Mouse (Mus musculus) midbrain, embryonic 10.5 days (tissue): ENCODE measurements around the gene Adgrf3. TPM values are rescaled to one million over a fixed set of nuclear protein-coding genes. Genes with fewer than 3 reads are reported as not detected.
"Not testable (repeated sequence)": the region's sequence is repeated elsewhere in the genome, so short reads cannot be mapped to it uniquely, and the experiment has no call there.

Source experiments
- DNase-seq: peaks from one replicate; pipeline ENCODE4 v3.0.0-alpha.2; 2017; ENCODE audit warnings: low spot score
- H3K27ac ChIP-seq: fragments of 300-500 bp; sonication (generic); replicated peaks from 2 replicates; pipeline ENCODE4 v1.5.1; 2016; ENCODE audit warnings: mild to moderate bottlenecking
- H3K27me3 ChIP-seq: fragments of 300-500 bp; sonication (generic); 2 replicates; pipeline ENCODE4 v1.6.1; 2016; ENCODE audit warnings: low read depth, mild to moderate bottlenecking; ENCODE audit not compliant: poor library complexity, severe bottlenecking
- H3K36me3 ChIP-seq: fragments of 300-500 bp; sonication (generic); 2 replicates; pipeline ENCODE4 v1.6.1; 2016; ENCODE audit warnings: mild to moderate bottlenecking, moderate library complexity
- H3K4me1 ChIP-seq: fragments of 300-500 bp; sonication (generic); 2 replicates; pipeline ENCODE4 v1.6.1; 2016
- H3K4me3 ChIP-seq: fragments of 300-500 bp; sonication (generic); 2 replicates; pipeline ENCODE4 v1.5.1; 2016; ENCODE audit warnings: mild to moderate bottlenecking, moderate library complexity
- H3K9me3 ChIP-seq: fragments of 300-500 bp; sonication (generic); replicated peaks from 2 replicates; pipeline ENCODE4 v1.6.1; 2016; ENCODE audit warnings: mild to moderate bottlenecking
- WGBS: fragments of 180-500 bp; shearing (Covaris S2); methylation state at CpG from one replicate; pipeline ENCODE4 v1.1.7; 2016; 5-methylcytosine and 5-hydroxymethylcytosine counted together
- polyA plus RNA-seq: library from polyadenylated mRNA; unstranded; fragments of >200 nt; fragmentation: Nextera tagmentation; extraction: Ambion mirVana; gene quantifications from 2 replicates; pipeline ENCODE4 v1.2.1, GENCODE M21; 2016

Adgrf3 gene
- polyA plus RNA-seq, 1 experiment from 2014 or later = 0.05 TPM

GRCm38 (mm10) chr5:30222681-30223080 is 17.2 kb upstream of the Adgrf3 start:
- peaks cover 11% of the 10 kb centered on the region for H3K36me3 ChIP-seq
- H3K27me3 ChIP-seq = no peaks in the 10 kb centered on the region
- WGBS = 97% methylated on average over 8 of the region's 8 CpGs
- H3K27ac ChIP-seq = no peak overlapping the region
- no peak overlapping the region for H3K4me3 ChIP-seq
- no peak for DNase-seq
- no peaks in the 10 kb centered on the region for H3K4me1 ChIP-seq
- no peaks in the 10 kb centered on the region for H3K9me3 ChIP-seq

GRCm38 (mm10) chr5:30220666-30221065 is 15.1 kb upstream of the Adgrf3 start:
- peaks cover 11% of the 10 kb centered on the region for H3K36me3 ChIP-seq
- no peak overlapping the region for H3K27ac ChIP-seq
- no peak overlapping the region for H3K4me3 ChIP-seq
- DNase-seq = no peak
- no peaks in the 10 kb centered on the region for H3K27me3 ChIP-seq
- no peaks in the 10 kb centered on the region for H3K9me3 ChIP-seq
- WGBS = 92% methylated on average over 8 of the region's 8 CpGs
- H3K4me1 ChIP-seq = no peaks in the 10 kb centered on the region

GRCm38 (mm10) chr5:30219715-30220114 is 14.2 kb upstream of the Adgrf3 start:
- 94% methylated on average over 2 of the region's 2 CpGs for WGBS
- DNase-seq = no peak
- Histone ChIP-seq H3K4me3 (no peak overlapping the region), H3K27me3 (no peaks in the 10 kb centered on the region), H3K36me3 (peaks cover 11% of the 10 kb centered on the region), H3K4me1 (no peaks in the 10 kb centered on the region), H3K9me3 (no peaks in the 10 kb centered on the region), H3K27ac (no peak overlapping the region)

- Histone ChIP-seq H3K36me3 (no peaks in the 10 kb centered on the region), H3K4me1 (no peaks in the 10 kb centered on the region), H3K9me3 (no peaks in the 10 kb centered on the region), H3K4me3 (no peak overlapping the region), H3K27ac (no peak overlapping the region), H3K27me3 (no peaks in the 10 kb centered on the region)
- DNase-seq = no peak
- WGBS = 83% methylated on average over 5 of the region's 5 CpGs
Observed at GRCm38 (mm10) chr5:30215970-30216369, 10.4 kb upstream of the Adgrf3 start.

- Histone ChIP-seq H3K9me3 (no peaks in the 10 kb centered on the region), H3K27ac (no peak overlapping the region), H3K36me3 (no peaks in the 10 kb centered on the region), H3K27me3 (no peaks in the 10 kb centered on the region), H3K4me3 (no peak overlapping the region), H3K4me1 (no peaks in the 10 kb centered on the region)
- peak; percentile 37 for DNase-seq
- 16% methylated on average over 4 of the region's 4 CpGs for WGBS
Observed at GRCm38 (mm10) chr5:30214889-30215288, 9.4 kb upstream of the Adgrf3 start.

- 91% methylated on average over 5 of the region's 5 CpGs for WGBS
- H3K4me3 ChIP-seq, DNase-seq: not testable (repeated sequence)
Observed at GRCm38 (mm10) chr5:30210758-30211157, 5.2 kb upstream of the Adgrf3 start.

GRCm38 (mm10) chr5:30207276-30207675 is 1.8 kb upstream of the Adgrf3 start:
- Histone ChIP-seq H3K36me3 (no peaks in the 10 kb centered on the region), H3K9me3 (no peaks in the 10 kb centered on the region), H3K4me3 (no peak overlapping the region), H3K4me1 (no peaks in the 10 kb centered on the region), H3K27ac (no peak overlapping the region), H3K27me3 (no peaks in the 10 kb centered on the region)
- peak; percentile 29 for DNase-seq
- 72% methylated on average over 6 of the region's 6 CpGs for WGBS

More at GRCm38 (mm10) chr5:30210758-30211157, 5.2 kb upstream of the Adgrf3 start:
- not testable (repeated sequence) for H3K36me3 ChIP-seq, H3K9me3 ChIP-seq, H3K27ac ChIP-seq, H3K27me3 ChIP-seq, H3K4me1 ChIP-seq

- 78% methylated on average over 3 of the region's 3 CpGs for WGBS
- H3K4me3 ChIP-seq = no peak overlapping the region
- H3K27me3 ChIP-seq = no peaks in the 10 kb centered on the region
- no peak for DNase-seq
- no peaks in the 10 kb centered on the region for H3K36me3 ChIP-seq
- H3K27ac ChIP-seq = no peak overlapping the region
- H3K4me1 ChIP-seq = no peaks in the 10 kb centered on the region
- H3K9me3 ChIP-seq = no peaks in the 10 kb centered on the region
Observed at GRCm38 (mm10) chr5:30205034-30205433, 488 bp downstream of the Adgrf3 start.

GRCm38 (mm10) chr5:30204441-30204840 is 1.1 kb downstream of the Adgrf3 start:
- Histone ChIP-seq H3K27me3 (no peaks in the 10 kb centered on the region), H3K27ac (no peak overlapping the region), H3K4me3 (no peak overlapping the region), H3K4me1 (no peaks in the 10 kb centered on the region), H3K9me3 (no peaks in the 10 kb centered on the region), H3K36me3 (no peaks in the 10 kb centered on the region)
- DNase-seq = no peak
- WGBS = 50% methylated on average over 1 of the region's 1 CpGs

GRCm38 (mm10) chr5:30203216-30203885 is 2.2 kb downstream of the Adgrf3 start:
- 82% methylated on average over 10 of the region's 10 CpGs for WGBS

GRCm38 (mm10) chr5:30202221-30202620 is 3.3 kb downstream of the Adgrf3 start:
- no peak overlapping the region for H3K4me3 ChIP-seq
- no peak for DNase-seq
- H3K9me3 ChIP-seq = no peaks in the 10 kb centered on the region
- no peaks in the 10 kb centered on the region for H3K4me1 ChIP-seq
- WGBS = 88% methylated on average over 7 of the region's 7 CpGs
- no peaks in the 10 kb centered on the region for H3K27me3 ChIP-seq
- no peak overlapping the region for H3K27ac ChIP-seq
- H3K36me3 ChIP-seq = no peaks in the 10 kb centered on the region

More at GRCm38 (mm10) chr5:30203216-30203885, 2.2 kb downstream of the Adgrf3 start:
- Histone ChIP-seq H3K27ac (no peak overlapping the region), H3K4me1 (no peaks in the 10 kb centered on the region), H3K36me3 (no peaks in the 10 kb centered on the region), H3K9me3 (no peaks in the 10 kb centered on the region), H3K27me3 (no peaks in the 10 kb centered on the region), H3K4me3 (no peak overlapping the region)
- DNase-seq = no peak

- H3K36me3 ChIP-seq = no peaks in the 10 kb centered on the region
Observed at GRCm38 (mm10) chr5:30201521-30201920, 4.0 kb downstream of the Adgrf3 start.

GRCm38 (mm10) chr5:30198257-30198656 is 7.3 kb downstream of the Adgrf3 start:
- 79% methylated on average over 7 of the region's 7 CpGs for WGBS
- Histone ChIP-seq H3K9me3 (no peaks in the 10 kb centered on the region), H3K27ac (no peak overlapping the region), H3K27me3 (no peaks in the 10 kb centered on the region), H3K4me3 (no peak overlapping the region), H3K36me3 (no peaks in the 10 kb centered on the region), H3K4me1 (no peaks in the 10 kb centered on the region)
- no peak for DNase-seq

More at GRCm38 (mm10) chr5:30201521-30201920, 4.0 kb downstream of the Adgrf3 start:
- Histone ChIP-seq H3K4me1 (no peaks in the 10 kb centered on the region), H3K27me3 (no peaks in the 10 kb centered on the region), H3K9me3 (no peaks in the 10 kb centered on the region), H3K27ac (no peak overlapping the region), H3K4me3 (no peak overlapping the region)
- no peak for DNase-seq
- 64% methylated on average over 5 of the region's 5 CpGs for WGBS
